Comparison of ENCODE assay signal across 14 mouse cellular contexts in the genomic region with DNA sequence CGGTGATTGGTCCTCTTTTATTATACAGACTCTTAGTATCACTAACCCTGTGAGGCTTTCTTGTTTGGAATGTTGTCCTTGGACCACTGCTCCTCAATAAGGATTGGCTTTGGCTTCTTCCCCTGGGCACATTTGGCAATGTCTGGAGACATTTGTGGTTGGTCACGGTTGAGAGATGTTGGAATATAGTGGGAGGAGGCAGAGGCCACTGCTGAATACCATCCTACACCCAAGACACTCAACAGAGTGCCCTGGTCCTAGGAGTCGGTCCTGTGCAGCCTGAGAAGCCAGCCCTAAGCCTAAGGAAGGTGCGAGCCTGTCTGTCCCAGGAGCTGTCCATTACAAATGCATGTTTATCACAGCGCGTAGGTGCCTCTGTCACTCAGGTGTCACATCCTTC. TPM values are rescaled to one million over a fixed set of nuclear protein-coding genes. Genes with fewer than 3 reads are reported as not detected.
"Had no signal": no experiment of that assay in that cellular context is flagged by ENCODE, and none has a peak within 500 bp of the region (broad histone marks: within the 10 kb centered on the region; RNA-seq: fewer than 3 reads in every experiment).

No protein-coding gene starts in this region.

- H3K27ac ChIP-seq: layer of hippocampus, adult 2 months; limb, embryonic 13.5 days; liver, embryonic 14.5 days; midbrain, embryonic 10.5 days; stomach, postnatal 0 days had no signal

- H3K4me3 ChIP-seq: layer of hippocampus, adult 2 months; limb, embryonic 13.5 days; midbrain, embryonic 10.5 days; myocyte had no signal

- H3K27me3 ChIP-seq: limb, embryonic 13.5 days had no signal

- H3K9me3 ChIP-seq: limb, embryonic 13.5 days; midbrain, embryonic 10.5 days had no signal

- DNase-seq: kidney, adult 9 months; kidney, postnatal 10 days; kidney, postnatal 4 days; lung, adult 18-20 months; midbrain, embryonic 14.5 days; thymus, adult 2 months; thymus, postnatal 25 days had no signal

RNA-seq across cellular contexts. Expression of a gene that starts 27.1 kb away (rescaled TPM):
- total RNA-seq: neutrophil, adult 5-6 weeks had no signal
